Mouse (Mus musculus): ENCODE results near the gene Pam.

GRCm38 (mm10) chr1:97887511-97887910, 207.9 kb downstream of the Pam start:
- TF ChIP-seq CTCF (IDR thresholded peaks at IDR 0.05; ENCODE audit: borderline replicate concordance, insufficient read depth, low read length) (no peak), POLR2A (IDR thresholded peaks at IDR 0.05; ENCODE audit: low read depth, low read length) (no peak)

Data from embryonic fibroblast, embryonic 13.5 days (primary cell).